Mouse (Mus musculus) CH12.LX (cell line): ENCODE results near the gene Stpg4.

ENCODE experiments used
- CTCF ChIP-seq, 2 experiments: IDR thresholded peaks in 1 of 2; conservative IDR thresholded peaks in 1 of 2; 2 replicates each; pipeline ENCODE4 v1.5.1; 2011 to 2012; ENCODE audit warnings: low read depth in 2 of 2, low read length in 2 of 2, improper control_type of control experiment in 1 of 2, inconsistent platforms in 1 of 2, mild to moderate bottlenecking in 1 of 2, moderate library complexity in 1 of 2
- E2F4 ChIP-seq: IDR thresholded peaks from 2 replicates; pipeline ENCODE4 v1.6.1; 2011; ENCODE audit warnings: low read depth, low read length, improper control_type of control experiment; ENCODE audit not compliant: insufficient replicate concordance
- EP300 ChIP-seq: IDR thresholded peaks from 2 replicates; pipeline ENCODE4 v1.6.1; 2011; ENCODE audit warnings: low read length, improper control_type of control experiment
- JUND ChIP-seq: conservative IDR thresholded peaks from 2 replicates; pipeline ENCODE4 v1.6.1; 2011; ENCODE audit warnings: low read depth, low read length, improper control_type of control experiment
- MXI1 ChIP-seq: IDR thresholded peaks from 2 replicates; pipeline ENCODE4 v1.6.1; 2011; ENCODE audit warnings: mild to moderate bottlenecking, low read depth, low read length, improper control_type of control experiment
- MYC ChIP-seq: IDR thresholded peaks from 2 replicates; pipeline ENCODE4 v1.6.1; 2011; ENCODE audit warnings: low read depth, mild to moderate bottlenecking, improper control_type of control experiment, low read length
- USF1 ChIP-seq: IDR thresholded peaks from 2 replicates; pipeline ENCODE4 v1.6.1; 2014; ENCODE audit warnings: low read depth, mild to moderate bottlenecking, inconsistent platforms, low read length, improper control_type of control experiment
- ZKSCAN1 ChIP-seq: IDR thresholded peaks from 2 replicates; pipeline ENCODE4 v1.6.1; 2012; ENCODE audit warnings: low read depth, inconsistent platforms, low read length, improper control_type of control experiment, borderline replicate concordance

GRCm38 (mm10) chr17:87402444-87402843 lies 25.1 kb downstream of the Stpg4 start:
- no peak for TF ChIP-seq MXI1
- TF ChIP-seq EP300, result no peak
- no peak for TF ChIP-seq CTCF (conservative IDR thresholded peaks at IDR 0.05 in 1 of 2, IDR thresholded peaks at IDR 0.05 in 1 of 2; ENCODE audit: low read depth in 2 of 2, low read length in 2 of 2)
- no peak for TF ChIP-seq E2F4
- no peak for TF ChIP-seq ZKSCAN1
- no peak for TF ChIP-seq JUND
- no peak for TF ChIP-seq MYC
- no peak for TF ChIP-seq USF1
